Mouse (Mus musculus) c-Kit-negative CD71-positive TER-119-positive erythroid progenitor cells, embryonic 14.5 days (primary cell): ENCODE results near the gene Phc1.
"Not testable (repeated sequence)": the region's sequence is repeated elsewhere in the genome, so short reads cannot be mapped to it uniquely, and the experiment has no call there.

Source experiments
- DNase-seq: peaks from one replicate; pipeline ENCODE4 v3.0.0-alpha.2; 2013; ENCODE audit warnings: low read depth, low spot score

Gene Phc1

GRCm38 (mm10) chr6:122340349-122341000 lies at the start of gene Phc1:
Gene Phc1 (minus strand): TSS chr6:122340561.
- DNase-seq, result no peak

DNA sequence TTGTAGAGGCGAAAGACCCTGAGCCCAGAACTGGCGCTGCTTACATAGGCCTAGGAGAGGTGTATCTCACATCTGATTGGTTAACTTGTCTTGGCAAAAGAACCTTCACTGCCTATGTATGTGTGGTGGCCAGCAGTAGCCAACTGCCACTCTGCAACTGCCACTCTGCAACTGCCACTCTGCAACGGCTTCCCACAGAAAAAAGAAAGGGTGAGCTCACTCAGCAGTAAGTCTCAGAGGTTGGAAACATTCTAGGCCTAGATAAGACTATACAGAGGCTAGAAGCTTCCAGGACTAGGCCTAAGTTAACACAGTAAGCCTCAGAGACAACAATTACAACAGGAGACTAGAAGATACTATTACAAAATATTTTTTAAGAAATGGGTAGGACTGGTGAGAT lies 49.6 kb upstream of the Phc1 start:
- not testable (repeated sequence) for DNase-seq

DNA sequence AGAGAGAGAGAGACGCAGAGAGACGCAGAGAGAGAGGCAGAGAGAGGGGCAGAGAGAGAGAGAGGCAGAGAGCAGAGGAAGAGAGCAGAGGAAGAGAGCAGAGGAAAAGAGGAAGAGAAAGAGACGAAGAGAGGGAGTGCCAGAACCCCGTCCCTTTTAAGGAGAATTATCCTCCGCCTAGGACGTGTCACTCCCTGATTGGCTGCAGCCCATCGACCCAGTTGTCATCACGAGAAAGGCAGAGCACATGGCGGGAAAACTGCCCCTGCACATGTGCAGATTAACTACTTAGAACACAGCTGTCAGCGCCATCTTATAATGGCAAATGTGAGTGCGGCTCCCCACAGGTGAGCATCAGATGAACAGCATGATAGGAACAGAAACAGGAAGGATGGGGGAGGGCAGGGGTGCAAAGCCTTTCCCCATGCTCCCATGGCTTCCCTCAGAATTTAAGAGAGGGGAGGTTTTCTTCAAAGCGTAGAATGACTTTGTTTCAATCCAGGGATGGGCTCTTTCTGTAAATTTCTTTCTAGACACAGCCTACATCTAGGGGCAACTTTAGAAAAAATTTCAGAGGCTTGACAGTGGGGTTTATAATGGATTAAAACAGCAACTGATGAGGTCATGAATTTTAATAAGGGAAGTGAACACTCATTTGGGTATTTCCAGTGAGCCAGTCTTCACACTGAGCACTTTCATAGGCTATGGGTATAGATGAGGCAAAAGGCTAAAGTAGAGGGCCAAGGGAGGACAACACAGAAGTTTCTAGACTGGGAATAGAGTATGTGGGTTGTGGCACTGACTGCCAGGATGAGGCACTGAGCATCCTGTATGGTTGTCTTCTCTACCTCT lies 47.0 kb upstream of the Phc1 start:
- not testable (repeated sequence) for DNase-seq

GRCm38 (mm10) chr6:122385724-122386123 lies 45.4 kb upstream of the Phc1 start:
- DNase-seq, result no peak

DNA sequence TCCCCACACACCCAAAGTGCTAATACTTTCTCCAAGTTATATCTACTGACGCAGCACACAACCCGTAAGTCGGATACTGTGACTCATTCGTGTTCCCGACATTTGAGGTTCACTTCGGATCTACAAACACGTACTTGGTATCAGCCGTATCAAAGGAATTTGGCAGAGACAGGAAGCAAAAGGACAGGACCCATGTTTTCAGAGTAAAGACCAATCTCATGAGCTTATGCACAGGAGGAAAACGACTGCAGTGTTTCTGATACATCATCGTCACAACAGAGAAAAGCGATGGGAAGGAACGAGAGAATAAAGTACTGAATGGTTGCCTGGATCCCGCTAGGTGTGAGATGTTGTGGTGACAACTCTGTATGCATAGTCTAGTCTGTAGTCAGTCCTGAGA lies 44.5 kb upstream of the Phc1 start:
- DNase-seq, result no peak

DNA sequence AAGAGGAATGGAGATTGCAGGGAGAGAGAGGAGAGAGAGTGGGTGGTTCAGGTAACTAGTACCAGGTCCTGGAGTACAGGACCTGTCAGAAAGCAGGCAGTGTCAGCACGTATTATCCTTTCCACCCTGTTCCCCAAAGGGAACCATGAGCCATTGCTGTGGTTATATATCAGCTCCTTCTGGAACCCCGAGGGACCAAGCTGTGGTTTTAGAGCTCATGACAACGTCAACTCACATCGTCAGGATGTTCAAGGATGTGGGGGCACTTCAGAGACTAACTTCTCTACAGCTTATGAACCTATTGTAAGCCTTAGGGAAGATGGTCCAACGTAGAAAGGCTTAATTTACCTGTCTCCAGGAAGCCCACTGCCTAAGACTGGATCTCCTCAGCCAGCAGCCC lies 42.9 kb upstream of the Phc1 start:
- no peak for DNase-seq

- no peak for DNase-seq
Measured at GRCm38 (mm10) chr6:122382046-122382445, 41.7 kb upstream of the Phc1 start.

GRCm38 (mm10) chr6:122368245-122368644 lies 27.9 kb upstream of the Phc1 start:
- no peak for DNase-seq

DNA sequence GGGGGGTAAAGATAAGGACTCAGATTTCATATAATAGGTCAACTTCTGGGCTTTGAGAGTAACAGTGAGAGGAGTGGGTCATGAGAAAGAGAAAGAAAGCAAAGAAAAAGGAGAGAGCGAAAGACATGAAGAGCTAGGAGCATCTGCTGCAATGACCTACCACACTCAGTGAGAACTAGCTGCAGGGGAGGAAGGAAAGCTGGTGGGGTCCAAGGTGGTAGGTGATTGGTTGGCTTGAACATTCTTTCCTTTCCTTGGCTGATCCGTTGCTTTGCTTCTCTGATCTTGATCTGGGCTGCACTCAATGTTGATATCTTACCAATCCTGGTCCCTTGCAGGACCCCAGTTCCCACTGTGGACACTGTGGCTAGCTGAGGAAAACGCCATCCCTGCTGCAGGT lies 26.6 kb upstream of the Phc1 start:
- no peak for DNase-seq

- DNase-seq, result no peak
Measured at GRCm38 (mm10) chr6:122366287-122366686, 25.9 kb upstream of the Phc1 start.

DNA sequence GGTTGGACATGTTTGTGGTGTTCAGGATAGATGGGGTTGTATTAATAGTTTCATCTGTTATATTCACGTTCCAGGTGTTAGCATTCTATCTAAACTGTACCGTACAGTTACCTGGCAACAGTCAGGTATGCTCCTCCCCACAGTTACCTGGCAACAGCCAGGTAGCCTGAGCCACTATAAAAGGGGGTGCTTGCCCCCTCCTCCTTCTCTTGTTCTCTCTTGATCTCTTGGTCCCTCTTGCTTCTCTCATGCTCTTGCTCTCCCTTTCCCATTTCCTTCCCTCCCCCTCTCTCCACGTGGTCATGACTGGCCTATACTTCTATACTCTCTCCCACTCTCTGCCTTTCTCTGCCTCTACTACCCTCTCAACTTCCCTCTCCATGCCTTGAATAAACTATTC lies 25.3 kb upstream of the Phc1 start:
- DNase-seq, result no peak

DNA sequence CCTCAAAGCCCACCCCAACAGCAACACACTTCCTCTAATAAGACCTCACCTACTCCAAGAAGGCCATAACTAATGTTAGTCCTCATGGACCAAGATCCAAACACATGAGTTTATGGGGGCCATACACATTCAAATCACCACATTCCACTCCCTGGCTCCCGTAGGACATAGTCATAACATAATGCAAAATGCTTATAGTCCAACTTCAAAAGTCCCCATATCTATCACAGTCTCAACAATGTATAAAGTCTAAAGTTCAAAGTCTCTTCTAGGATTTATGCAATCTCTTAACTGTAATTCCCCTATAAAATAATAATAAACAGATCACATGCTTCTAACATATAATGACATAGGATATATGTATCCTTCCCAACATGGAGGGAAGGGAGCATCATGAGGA lies 16.7 kb upstream of the Phc1 start:
- DNase-seq, result no peak

- no peak for DNase-seq
Measured at GRCm38 (mm10) chr6:122355909-122356308, 15.5 kb upstream of the Phc1 start.

DNA sequence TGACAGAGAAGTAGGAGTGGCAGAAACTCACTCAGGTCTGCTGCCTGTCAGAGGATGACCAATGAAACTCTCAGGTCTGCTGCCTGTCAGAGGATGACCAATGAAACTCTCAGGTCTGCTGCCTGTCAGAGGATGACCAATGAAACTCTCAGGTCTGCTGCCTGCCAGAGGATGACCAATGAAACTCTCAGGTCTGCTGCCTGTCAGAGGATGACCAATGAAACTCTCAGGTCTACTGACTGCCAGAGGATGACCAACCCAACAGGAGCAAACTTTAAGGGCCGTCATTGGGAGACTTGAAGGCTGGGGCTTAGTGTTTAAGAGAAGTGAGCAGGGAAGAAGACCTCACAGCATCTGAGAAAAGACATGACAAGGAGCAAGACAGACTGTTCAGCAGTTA lies 7.0 kb upstream of the Phc1 start:
- DNase-seq, result not testable (repeated sequence)

DNA sequence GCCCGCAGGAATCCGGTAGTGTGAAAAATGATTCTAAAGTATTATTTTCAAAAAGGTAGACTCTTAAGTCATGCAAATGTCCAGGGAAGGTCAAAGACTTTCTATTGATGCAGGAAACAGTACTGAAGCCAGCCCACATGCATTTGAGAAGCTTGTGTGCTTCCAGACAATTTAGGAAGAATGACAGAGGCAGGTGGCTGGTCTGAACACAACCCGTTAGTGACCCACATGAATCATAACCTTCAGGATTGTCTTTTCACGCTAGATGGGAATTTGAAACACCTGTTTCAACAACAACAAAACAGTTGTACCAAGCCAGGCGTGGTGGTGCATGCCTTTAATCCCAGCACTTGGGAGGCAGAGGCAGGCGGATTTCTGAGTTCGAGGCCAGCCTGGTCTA lies 6.0 kb upstream of the Phc1 start:
- no peak for DNase-seq

DNA sequence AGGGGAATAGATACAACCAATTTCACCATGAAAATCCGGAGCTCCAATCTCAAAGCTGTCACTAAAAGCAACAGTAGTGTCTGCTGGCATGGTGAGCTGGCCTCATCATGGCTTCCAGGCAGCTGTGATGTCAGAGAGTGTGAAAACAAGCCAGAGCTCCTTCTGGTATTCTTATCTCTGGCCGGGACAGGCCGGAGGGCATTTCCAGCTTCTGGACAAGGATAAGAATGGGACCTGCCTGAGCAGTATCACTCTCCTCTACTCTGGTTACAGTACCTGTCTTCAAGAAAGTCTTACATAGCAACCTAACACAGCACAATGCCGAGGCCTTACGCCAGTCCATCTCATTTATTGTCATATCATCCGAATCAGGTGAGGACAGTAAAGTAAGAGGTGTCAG lies 5.4 kb upstream of the Phc1 start:
- no peak for DNase-seq

GRCm38 (mm10) chr6:122344386-122345116 lies 4.2 kb upstream of the Phc1 start:
- DNase-seq, result no peak

DNA sequence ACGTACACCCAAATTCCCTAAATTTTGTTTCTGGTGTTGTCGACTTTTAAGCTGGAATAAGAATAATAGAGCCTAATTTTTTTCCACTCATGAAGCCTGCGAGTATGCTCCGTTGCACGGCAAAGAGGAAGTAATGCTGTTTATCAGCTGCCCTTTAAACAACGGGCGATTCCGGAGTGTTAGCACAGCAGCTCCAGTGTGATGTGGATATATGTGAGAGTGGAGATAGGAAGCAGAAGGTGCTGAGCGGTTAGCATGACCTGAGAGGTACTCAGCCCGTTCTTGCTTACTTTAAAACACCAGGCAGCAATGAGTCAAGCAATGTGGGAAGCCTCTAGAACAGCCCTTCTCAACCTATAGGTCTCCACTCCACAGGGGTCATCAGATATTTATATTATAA lies 3.4 kb upstream of the Phc1 start:
- no peak for DNase-seq

DNA sequence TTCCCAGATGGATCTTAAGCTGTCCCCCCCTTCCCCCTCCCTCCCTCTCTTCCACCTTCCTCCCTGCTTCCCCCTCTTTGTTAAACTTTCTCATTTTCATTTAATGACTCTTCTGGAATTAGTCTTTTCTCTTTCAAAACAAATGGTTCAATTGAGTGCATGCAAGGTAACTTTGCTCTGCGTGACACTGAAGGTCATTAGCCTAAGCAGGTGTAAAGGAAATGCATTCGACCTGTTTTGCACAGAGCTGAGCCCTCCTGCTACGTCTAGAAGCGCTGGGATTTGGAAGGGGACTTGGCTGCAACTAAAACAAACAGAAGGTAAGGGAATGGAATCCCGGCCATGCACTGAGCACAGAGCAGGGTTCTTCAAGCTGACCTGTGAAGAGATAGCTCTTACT lies 1.8 kb upstream of the Phc1 start:
- no peak for DNase-seq

GRCm38 (mm10) chr6:122341038-122341810 lies 863 bp upstream of the Phc1 start:
- DNase-seq, result no peak

DNA sequence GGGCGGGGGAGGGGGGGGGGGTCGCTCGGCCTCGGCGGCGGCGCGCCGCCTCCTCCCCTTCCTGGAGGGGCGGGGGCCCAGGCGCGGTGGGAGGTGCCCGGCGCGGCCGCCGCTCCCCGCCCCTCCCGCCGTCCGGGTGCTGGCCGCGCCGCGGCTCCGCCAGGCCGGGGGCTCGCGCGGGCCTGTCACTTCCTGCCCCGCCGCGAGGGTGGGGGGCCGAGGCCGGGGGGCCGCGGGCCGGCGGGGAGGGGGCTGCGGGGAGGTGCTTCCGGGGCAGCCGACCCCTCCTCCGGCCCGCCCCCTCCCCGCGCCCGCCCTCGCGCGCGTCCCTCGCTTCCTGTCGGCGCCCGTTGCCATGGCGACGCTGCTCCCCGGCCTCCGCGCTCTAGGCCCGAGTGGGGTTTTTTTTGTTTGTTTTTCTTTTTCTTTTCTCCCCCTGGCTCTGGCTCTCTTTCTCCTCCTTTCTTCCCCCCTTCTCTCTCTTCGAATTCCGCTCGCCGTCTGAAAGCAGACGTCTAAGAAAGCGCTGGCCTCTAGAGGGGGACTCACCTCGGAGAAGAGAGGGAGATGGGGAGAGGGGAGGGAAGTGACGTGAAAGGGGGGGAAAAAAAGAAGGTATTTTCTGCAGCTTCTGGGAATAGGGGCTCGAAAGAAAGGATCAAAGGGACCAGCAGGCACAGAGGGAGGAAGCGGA lies 566 bp downstream of the Phc1 start:
- DNase-seq, result peak; percentile 22
